Mouse (Mus musculus): ENCODE measurements around the gene Hoxb7. TPM values are rescaled to one million over a fixed set of nuclear protein-coding genes. Genes with fewer than 3 reads are reported as not detected.

The Hoxb7 gene
- polyA plus RNA-seq, 1 experiment from 2014 or later: 0.15 TPM

DNA sequence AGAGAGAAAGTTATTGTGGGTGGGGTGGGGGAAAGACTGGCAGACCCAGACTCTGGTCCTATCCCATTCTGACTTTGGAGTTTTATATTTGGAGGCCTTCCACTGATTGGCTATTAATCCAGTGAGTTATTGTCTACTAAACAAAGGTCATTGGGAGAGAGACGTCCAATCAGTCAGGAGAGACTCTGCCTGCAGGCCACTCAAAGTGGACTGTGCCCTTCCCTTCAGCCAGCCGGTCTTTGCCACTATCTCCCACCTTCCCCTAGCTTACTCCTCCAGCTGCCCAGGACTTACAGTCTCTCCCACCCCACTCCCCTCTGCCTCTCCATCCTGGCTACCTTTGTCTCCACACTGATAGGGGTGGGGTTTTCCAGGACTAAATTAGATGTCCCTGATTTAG lies 50.2 kb downstream of the Hoxb7 start:
- no peak for ATAC-seq (ENCODE audit: insufficient number of reproducible peaks, insufficient read depth, low FRiP score, low TSS enrichment, low read depth)
- peaks cover 100% of the 10 kb centered on the region for H3K27me3 ChIP-seq

GRCm38 (mm10) chr11:96337026-96337425 lies 50.6 kb downstream of the Hoxb7 start:
- no peak overlapping the region for H3K4me2 ChIP-seq
- no peak for ATAC-seq (ENCODE audit: insufficient number of reproducible peaks, insufficient read depth, low FRiP score, low TSS enrichment, low read depth)
- H3K4me3 ChIP-seq: no peak overlapping the region
- peaks cover 7% of the 10 kb centered on the region for H3K4me1 ChIP-seq
- H3K36me3 ChIP-seq: no peaks in the 10 kb centered on the region
- 5% methylated on average over 6 of the region's 6 CpGs for WGBS
- no peak overlapping the region for H3K27ac ChIP-seq
- H3K9me3 ChIP-seq: no peaks in the 10 kb centered on the region
- H3K9ac ChIP-seq: no peak overlapping the region
- peaks cover 100% of the 10 kb centered on the region for H3K27me3 ChIP-seq

More for the DNA sequence above, 50.2 kb downstream of the Hoxb7 start:
- 2% methylated on average over 2 of the region's 2 CpGs for WGBS
- H3K9me3 ChIP-seq: no peaks in the 10 kb centered on the region
- no peak overlapping the region for H3K27ac ChIP-seq
- H3K36me3 ChIP-seq: no peaks in the 10 kb centered on the region
- no peak overlapping the region for H3K4me3 ChIP-seq
- H3K4me2 ChIP-seq: no peak overlapping the region
- H3K4me1 ChIP-seq: peaks cover 7% of the 10 kb centered on the region
- no peak overlapping the region for H3K9ac ChIP-seq

- Histone ChIP-seq H3K4me2 (no peak overlapping the region), H3K9me3 (no peaks in the 10 kb centered on the region), H3K9ac (no peak overlapping the region), H3K27ac (no peak overlapping the region), H3K36me3 (no peaks in the 10 kb centered on the region), H3K4me3 (no peak overlapping the region), H3K4me1 (no peaks in the 10 kb centered on the region), H3K27me3 (peaks cover 100% of the 10 kb centered on the region)
- ATAC-seq (ENCODE audit: insufficient number of reproducible peaks, insufficient read depth, low FRiP score, low TSS enrichment, low read depth): no peak
- WGBS: 11% methylated on average over 7 of the region's 7 CpGs
Measured at GRCm38 (mm10) chr11:96338957-96339855, 52.8 kb downstream of the Hoxb7 start.

MicroRNAs within 50 kb of the gene (microRNA counts, 519-probe panel; counts per million panel counts)
- microRNA mmu-miR-10a (2,242 counts per million, percentile 55 among the panel's probes with 10 or more counts), microRNA mmu-miR-196a (236 counts per million, percentile 44 among the panel's probes with 10 or more counts)

Small RNA genes within 50 kb of the gene (microRNA-seq; reads per million reads assigned to microRNA genes)
- gene Mir10a (431 reads per million, percentile 70 among the genes with 10 or more reads in this experiment), gene Mir196a-1 (not detected)

Other genes with a start within 250 kb of the Hoxb7 start
- gene Ube2z, start 221.2 kb upstream of the Hoxb7 start, polyA plus RNA-seq (2015; fragmentation: Nextera tagmentation; extraction: Ambion mirVana): 39.8 and 43.2 TPM in 2 replicates
- 513 and 576 TPM in 2 replicates for gene Atp5g1, start 211.0 kb upstream of the Hoxb7 start, polyA plus RNA-seq (2015; fragmentation: Nextera tagmentation; extraction: Ambion mirVana)
- gene Calcoco2, start 174.7 kb upstream of the Hoxb7 start, polyA plus RNA-seq (2015; fragmentation: Nextera tagmentation; extraction: Ambion mirVana): not detected in 2 replicates
- 0.08 and 0.25 TPM in 2 replicates for gene Ttll6, start 152.8 kb upstream of the Hoxb7 start, polyA plus RNA-seq (2015; fragmentation: Nextera tagmentation; extraction: Ambion mirVana)
- not detected in 2 replicates for gene Hoxb13, start 92.3 kb upstream of the Hoxb7 start, polyA plus RNA-seq (2015; fragmentation: Nextera tagmentation; extraction: Ambion mirVana)
- 0.13 TPM in 1 of 2 replicates, not detected in the other for gene Hoxb9, start 15.2 kb upstream of the Hoxb7 start, polyA plus RNA-seq (2015; fragmentation: Nextera tagmentation; extraction: Ambion mirVana)
- gene Hoxb8, start 4.7 kb upstream of the Hoxb7 start, polyA plus RNA-seq (2015; fragmentation: Nextera tagmentation; extraction: Ambion mirVana): 0.37 TPM in 1 of 2 replicates, not detected in the other
- 4.0 TPM in 1 of 2 replicates, not detected in the other for gene Hoxb6, start 5.9 kb downstream of the Hoxb7 start, polyA plus RNA-seq (2015; fragmentation: Nextera tagmentation; extraction: Ambion mirVana)
- 6.0 TPM in 1 of 2 replicates, not detected in the other for gene Hoxb5, start 16.7 kb downstream of the Hoxb7 start, polyA plus RNA-seq (2015; fragmentation: Nextera tagmentation; extraction: Ambion mirVana)
- 0.13 TPM in 1 of 2 replicates, not detected in the other for gene Hoxb4, start 31.6 kb downstream of the Hoxb7 start, polyA plus RNA-seq (2015; fragmentation: Nextera tagmentation; extraction: Ambion mirVana)
- not detected in 2 replicates for gene Hoxb3, start 36.7 kb downstream of the Hoxb7 start, polyA plus RNA-seq (2015; fragmentation: Nextera tagmentation; extraction: Ambion mirVana)
- gene Hoxb2, start 63.9 kb downstream of the Hoxb7 start, polyA plus RNA-seq (2015; fragmentation: Nextera tagmentation; extraction: Ambion mirVana): 0.28 and 0.52 TPM in 2 replicates
- gene Hoxb1, start 79.1 kb downstream of the Hoxb7 start, polyA plus RNA-seq (2015; fragmentation: Nextera tagmentation; extraction: Ambion mirVana): not detected in 2 replicates
- 0.49 and 0.61 TPM in 2 replicates for gene Skap1, start 178.0 kb downstream of the Hoxb7 start, polyA plus RNA-seq (2015; fragmentation: Nextera tagmentation; extraction: Ambion mirVana)

Data from embryonic facial prominence, embryonic 13.5 days (tissue).